Mouse (Mus musculus) G1E (cell line): ENCODE measurements around the gene Rora.

Experiments
- CTCF ChIP-seq: IDR thresholded peaks from 2 replicates; pipeline ENCODE4 v1.5.1; 2012; ENCODE audit warnings: low read depth, low read length, inconsistent platforms, mixed read lengths
- GATA1 ChIP-seq: IDR thresholded peaks from 2 replicates; pipeline ENCODE4 v1.6.1; 2012; ENCODE audit warnings: borderline replicate concordance, low read length, inconsistent platforms, mixed read lengths
- POLR2AphosphoS5 ChIP-seq: IDR thresholded peaks from 2 replicates; pipeline ENCODE4 v1.6.1; 2012; ENCODE audit warnings: low read depth, low read length, inconsistent platforms; ENCODE audit not compliant: insufficient replicate concordance
- TAL1 ChIP-seq: conservative IDR thresholded peaks from 2 replicates; pipeline ENCODE4 v1.6.1; 2012; ENCODE audit warnings: low read depth, low read length, inconsistent platforms, mixed read lengths

DNA sequence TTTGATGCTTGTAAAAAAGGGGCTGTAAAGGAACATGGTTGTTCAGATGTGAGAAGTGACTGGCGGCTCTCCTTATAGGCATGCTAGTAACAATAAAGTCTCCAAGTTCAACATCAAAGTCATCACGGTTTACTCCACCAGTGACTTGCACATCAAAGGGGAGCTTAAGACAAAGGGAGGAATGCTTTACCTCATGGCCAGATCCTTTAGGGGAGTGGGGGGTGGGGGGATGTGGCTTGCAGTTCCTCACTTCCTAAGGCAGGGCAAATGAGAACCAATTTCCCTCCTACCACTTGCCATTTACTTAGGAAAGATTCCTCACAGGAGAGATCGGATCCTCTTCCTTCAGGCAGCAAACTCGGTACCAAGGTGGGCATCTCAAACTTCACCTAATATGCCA, 648.4 kb downstream of the Rora start:
- no peak for TF ChIP-seq CTCF
- no peak for TF ChIP-seq POLR2AphosphoS5
- no peak for TF ChIP-seq GATA1
- TF ChIP-seq TAL1 = no peak
